Mouse (Mus musculus): Measurements from ENCODE around the gene Tcp11. TPM values are rescaled to one million over a fixed set of nuclear protein-coding genes. Genes with fewer than 3 reads are reported as not detected.
A peak's percentile ranks its signal among the peaks of the same experiment; 100 is the strongest.

Tcp11 gene
- 1 to 10 TPM in 1 of 2 experiments, under 1 TPM in 1; 0.86 to 1.3 TPM for total RNA-seq (2021)
- long read RNA-seq, experiment 1, partial matches to known transcripts: 0 of 1 reads
- long read RNA-seq, experiment 1, other reads (novel, unspliced or antisense): 1 of 1 reads
- long read RNA-seq, experiment 2, partial matches to known transcripts: 2 of 2 reads
- long read RNA-seq, experiment 2, other reads (novel, unspliced or antisense): 0 of 2 reads

DNA sequence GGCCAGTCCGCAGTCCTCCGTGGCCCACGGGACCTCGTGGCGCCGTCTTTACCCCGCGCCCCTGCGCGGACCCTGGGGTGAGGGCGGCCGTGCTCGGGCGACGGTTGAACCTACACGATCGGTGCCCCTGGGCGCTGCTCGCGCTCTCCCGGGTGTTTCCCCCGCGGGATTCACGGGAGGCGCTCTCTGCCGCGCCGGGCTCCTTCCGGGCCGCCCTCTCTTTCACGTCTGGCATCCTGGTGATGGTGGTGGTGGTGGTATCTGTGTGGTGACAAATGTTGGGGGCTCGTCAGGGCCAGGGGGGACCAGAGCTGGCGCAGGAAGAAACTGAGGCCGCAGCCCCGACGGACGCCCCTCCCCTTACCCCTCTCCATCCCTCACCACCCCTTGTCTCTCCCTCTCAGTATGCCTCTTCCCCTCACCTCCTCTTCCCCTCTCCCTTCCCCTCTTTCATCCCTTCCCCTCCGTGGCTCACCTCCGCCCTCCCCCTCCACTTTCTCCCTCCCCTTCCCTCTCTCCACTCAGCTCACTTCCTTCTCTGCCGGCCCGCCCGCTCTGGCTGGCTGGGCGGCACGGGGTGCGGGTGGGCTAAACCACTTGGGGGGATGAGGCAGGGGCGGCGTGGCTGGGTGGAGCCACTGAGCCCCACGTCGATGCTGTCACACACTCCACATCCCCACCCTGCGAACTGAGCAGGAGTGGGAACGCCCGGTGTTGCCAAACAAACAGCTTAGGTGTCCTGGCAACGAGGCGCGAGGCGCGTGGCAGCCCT lies at the start of gene Tcp11:
Gene Tcp11 (minus strand): TSS at position 595 of the 772 bp plus-strand sequence.
- DNase-seq (ENCODE audit: low spot score in 2 of 2): peak; percentile 56 to 78

DNA sequence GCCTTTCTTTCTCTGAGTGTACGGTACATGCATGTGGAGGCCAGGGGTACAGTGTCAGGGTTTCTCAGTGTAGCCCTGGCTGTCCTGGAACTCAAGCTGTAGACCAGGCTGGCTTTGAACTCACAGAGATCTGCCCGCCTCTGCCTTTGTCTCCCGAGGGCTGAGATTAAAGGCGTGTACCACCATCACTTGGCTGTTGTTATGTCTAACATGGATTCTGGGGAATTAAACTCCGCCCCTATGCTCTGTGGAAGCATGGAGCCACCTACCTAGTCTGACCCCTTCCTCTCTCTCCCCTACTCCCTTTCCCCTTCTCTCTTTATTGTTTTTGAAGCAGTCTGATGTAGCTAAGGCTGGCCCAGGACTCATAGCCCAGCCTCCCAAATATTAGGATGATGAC lies 49.4 kb upstream of the Tcp11 start:
- no peak for DNase-seq (ENCODE audit: low spot score in 2 of 2)

DNA sequence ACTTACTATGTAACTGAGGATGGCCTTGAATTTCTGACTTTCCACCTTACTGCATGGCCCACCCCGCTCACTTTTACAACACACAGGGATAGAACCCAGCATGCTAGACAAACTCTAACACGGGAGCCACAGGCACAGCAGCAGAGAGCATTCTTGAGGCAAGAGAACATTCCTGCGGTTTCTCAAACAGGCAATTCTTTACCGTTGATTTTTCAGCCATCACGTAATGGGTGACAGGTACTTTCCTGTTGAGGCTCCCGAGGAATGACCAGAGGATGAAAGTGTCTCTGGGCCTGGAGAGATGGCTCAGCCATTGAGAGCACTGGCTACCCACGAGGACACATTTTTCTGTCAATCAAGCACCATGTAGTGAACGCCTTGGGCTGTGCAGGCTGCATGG lies 43.9 kb upstream of the Tcp11 start:
- no peak for DNase-seq (ENCODE audit: low spot score in 2 of 2)

DNA sequence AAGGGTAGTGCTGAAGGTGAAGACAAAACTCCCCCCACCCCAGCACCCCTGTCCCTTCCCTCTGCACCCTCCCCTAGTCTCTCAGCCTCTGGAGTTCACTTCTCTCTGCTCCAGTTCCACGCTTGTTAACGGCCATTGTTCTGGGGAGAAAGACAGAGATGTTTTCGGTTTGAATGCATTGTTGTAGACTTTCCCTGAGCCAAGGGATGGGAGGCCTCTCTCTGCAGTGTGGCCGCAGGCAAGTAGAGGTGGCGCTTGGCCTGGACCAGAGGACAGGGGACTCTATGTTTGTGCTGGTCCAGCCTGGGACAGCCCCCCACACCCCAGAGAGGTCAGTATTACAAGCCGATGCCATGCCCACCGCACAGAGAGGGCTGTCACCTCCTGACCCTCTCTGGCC lies 43.2 kb upstream of the Tcp11 start:
- no peak for DNase-seq (ENCODE audit: low spot score in 2 of 2)

DNA sequence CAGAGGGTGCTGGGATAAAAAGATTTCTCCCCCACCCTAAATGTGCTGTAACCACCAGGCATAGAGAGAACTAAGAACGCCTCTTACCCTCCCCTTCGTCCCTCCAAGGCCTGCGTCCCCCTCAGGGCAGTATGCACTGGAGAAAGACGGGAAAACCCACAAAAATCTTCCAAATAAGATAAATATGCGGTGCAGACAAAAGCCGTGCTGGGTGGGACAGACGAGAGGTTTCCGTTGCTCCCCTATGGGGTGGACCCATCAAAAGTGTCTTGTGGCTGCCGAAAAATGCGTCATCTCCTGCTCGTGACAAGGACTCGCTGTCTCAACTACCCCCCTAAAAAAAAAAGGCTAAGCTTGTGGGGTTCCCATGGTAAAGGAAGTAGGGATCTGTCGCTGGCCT lies 42.5 kb upstream of the Tcp11 start:
- no peak for DNase-seq (ENCODE audit: low spot score in 2 of 2)

DNA sequence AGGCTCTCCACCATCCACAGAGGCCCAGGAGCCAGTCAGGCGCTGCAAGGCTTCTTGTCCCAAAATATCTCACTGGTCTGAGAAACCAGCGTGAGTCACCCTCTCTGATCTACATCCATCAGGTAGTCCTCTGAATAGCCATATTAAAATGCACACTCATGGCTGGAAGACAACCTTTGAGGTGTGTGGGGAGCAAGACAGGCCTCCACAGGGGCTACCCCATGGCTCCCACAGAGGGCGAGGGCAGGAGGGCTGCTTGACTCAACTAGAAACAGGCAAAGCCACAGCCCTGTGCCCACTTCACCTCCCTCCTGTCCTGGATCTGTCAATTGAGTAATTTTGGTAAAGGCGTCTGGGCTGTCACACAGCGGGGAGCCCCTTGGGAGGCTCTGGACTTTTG lies 40.0 kb upstream of the Tcp11 start:
- DNase-seq (ENCODE audit: low spot score in 2 of 2): no peak

DNA sequence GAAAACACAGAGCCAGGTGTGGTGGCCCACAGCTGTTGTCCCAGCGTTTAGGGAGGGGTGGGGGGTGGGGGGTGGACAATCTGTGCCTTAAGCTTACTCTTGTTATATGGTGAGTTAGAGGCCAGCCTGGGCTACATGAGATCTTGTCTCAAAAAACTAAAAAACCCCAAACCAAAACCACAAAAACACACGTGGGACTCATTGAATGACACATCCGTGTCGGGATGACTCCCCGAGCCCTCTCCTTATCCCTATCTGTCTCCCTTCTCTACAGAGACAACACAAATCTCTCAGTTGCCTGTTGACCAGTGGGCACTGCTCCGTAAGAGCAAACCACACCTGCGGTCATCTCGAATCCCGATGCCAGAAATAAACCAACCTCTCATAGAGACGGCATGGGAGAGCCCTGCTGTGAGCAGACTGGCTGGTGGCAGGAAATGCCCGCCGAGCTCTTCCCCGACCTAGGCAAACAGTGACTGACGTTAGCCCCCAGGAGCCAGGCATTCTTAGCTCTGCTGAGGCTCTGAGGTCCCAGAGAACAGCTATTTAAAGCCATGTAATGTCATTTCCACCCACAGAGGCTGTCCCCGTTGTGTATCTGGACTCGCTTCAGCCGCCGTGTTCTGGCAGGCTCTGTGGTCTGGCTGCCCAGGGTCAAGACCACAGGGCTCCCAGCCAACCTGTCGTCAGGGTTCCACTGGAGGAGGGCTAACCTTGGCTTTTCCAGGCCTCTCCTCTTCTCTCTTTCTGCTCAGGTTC lies 37.2 kb upstream of the Tcp11 start:
- DNase-seq (ENCODE audit: low spot score in 2 of 2): no peak

DNA sequence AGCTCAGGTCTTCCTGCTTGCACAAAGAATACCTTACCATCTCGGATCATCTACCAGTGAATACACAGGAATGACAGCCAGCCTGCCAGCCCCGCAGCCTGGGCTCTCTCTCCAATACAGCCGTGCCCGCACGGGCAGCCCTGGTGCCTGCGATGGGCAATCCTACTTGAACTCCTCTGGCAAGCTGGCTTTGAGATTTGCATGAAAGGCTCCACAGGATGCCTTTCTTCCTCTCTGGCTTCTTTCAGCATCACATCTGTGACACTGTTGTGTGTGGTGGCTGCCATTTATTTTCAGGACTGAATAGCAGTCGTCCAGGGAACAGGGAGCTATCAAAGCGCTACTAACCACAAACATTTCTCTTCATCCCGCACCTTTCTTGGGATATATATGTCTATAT lies 35.9 kb upstream of the Tcp11 start:
- DNase-seq (ENCODE audit: low spot score in 2 of 2): no peak

DNA sequence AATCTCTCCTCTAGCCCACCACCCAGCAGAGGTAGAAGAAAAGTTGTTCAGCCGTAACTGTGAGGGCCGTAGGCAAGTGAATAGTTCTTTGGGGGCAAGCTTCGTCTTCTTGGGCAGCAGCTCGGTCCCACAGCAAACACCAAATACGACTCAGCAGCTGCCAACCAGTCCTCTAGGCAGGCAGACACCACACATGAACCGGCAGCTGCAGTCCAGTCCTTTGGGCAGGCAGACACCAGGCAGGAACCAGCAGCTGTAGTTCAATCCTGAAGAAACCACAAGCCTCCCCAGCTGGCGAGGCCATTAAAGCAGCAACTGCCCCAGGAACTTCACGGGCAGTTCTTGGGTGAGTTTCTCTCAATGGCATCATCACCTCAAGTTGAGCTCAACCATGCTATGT lies 31.8 kb upstream of the Tcp11 start:
- no peak for DNase-seq (ENCODE audit: low spot score in 2 of 2)

DNA sequence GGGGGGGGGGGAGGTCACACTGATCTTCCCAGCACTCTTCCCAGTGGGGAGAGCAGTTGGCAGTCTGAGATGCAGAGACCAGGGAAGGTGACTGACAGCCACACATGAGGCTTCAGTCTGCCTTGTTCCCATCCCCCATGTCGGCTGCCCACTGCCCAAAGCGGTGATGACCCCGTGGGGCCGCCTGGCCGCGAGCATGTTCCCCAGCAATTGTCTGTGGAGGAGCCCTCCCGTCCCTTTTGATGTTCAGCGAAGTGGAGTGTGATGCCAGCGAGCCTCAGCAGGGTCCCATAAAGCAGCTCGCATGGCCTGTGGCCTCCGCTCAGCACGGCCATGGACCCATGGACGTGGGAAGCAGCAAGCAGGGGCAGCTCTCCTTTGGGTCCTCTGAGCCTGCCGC lies 26.8 kb upstream of the Tcp11 start:
- DNase-seq (ENCODE audit: low spot score in 2 of 2): no peak

DNA sequence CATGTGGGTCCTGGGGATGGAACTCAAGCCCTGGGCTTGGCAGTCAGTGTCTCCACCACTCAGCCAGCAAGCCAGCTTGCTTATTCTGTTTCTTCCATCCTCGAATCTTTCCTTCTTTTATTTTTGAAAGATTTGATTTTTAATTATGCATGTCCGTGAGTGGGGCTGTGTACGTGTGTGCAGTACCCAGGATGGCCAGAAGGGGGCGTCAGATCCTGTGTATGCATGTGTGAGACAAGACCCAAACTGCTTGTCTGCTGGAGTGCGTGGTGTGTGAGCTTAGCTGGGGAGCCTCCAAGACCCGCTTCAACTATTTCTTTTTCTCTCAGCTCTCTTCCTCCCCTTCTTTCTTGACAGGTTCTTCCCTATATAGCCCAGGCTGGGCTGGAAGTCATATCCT lies 25.9 kb upstream of the Tcp11 start:
- DNase-seq (ENCODE audit: low spot score in 2 of 2): no peak

DNA sequence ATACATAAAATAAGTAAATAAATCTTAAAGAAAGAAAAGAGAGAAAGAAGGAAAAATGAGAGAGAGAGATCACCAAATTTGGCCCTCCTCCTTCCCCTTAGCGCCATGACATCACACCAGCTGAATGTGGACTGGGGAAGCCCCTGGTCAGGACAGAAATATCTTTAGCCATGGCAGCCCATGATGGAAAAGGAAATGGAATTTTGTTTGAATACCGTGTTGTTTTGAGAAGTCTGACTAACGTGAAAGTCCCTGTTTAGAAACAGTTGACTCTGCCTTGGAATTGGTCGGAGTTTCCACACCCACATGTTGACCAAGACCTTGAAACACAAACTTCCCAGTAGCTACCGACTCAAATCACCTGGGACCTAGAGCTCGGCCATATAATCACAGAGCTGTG lies 24.0 kb upstream of the Tcp11 start:
- DNase-seq (ENCODE audit: low spot score in 2 of 2): no peak

DNA sequence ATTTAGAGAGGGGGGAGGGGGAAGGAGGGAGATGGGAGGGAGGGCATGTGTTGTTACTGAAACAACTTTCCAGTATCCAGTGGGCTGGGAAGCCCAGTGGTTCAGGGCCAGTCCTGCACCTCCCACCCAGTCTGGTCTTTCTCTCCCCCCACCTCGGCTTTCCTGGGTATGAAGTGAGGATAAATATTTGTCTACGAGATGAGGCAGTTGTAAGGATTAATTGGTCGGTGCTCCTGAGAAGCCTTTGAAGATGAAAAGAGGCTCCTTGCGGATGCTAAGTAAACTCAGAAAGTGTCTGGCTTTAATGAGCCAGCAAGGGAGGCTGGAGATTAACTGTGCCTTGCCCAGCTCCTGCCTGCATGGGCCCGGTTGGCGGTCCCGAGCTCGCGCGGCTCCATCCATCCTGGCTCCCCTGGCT lies 21.5 kb upstream of the Tcp11 start:
- no peak for DNase-seq (ENCODE audit: low spot score in 2 of 2)

DNA sequence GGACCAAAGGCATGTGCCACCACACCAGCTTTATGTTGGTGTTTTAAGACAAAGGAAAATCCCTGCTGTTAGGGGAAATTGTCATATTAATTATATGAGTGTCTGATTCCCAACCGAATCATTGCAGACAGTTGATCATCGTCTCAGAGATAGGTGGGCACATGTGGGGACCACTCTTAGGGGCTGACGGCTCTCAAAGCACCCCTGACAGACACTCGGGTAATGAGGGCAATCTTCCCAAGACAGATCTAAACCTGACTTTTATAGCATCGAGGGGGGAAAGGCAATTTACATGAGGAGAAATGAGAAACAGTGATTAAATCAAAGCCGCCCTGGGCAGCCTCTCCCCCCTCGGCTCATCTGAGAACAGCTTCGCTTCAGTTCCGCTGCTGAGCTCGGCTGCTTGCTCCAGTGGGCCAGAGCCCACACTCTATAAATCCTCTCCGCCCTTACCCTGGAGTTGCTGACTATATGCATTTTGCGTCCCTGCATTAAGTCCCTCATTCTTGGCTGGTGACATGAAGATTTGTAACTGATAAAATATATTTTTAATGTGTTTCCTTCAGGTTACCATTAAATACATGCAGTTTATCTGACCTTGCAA lies 20.9 kb upstream of the Tcp11 start:
- no peak for DNase-seq (ENCODE audit: low spot score in 2 of 2)

DNA sequence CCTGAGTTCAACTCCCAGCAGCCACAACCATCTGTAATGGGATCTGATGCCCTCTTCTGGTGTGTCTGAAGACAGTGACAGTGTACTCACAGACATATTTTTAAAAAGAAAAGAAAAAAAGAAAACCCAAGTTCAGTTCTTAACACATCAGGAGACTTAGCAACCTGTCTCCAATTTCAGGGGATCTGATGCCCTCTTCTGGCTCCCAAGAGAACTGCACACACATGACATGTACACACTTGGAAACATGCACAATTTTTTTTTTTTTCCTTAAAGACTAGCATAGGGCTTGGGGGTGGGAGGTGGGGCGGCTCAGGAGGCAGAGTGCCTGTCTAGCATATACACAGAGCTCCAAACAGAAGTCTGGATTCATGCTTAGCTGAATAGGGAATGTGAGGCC lies 20.2 kb upstream of the Tcp11 start:
- DNase-seq (ENCODE audit: low spot score in 2 of 2): no peak

DNA sequence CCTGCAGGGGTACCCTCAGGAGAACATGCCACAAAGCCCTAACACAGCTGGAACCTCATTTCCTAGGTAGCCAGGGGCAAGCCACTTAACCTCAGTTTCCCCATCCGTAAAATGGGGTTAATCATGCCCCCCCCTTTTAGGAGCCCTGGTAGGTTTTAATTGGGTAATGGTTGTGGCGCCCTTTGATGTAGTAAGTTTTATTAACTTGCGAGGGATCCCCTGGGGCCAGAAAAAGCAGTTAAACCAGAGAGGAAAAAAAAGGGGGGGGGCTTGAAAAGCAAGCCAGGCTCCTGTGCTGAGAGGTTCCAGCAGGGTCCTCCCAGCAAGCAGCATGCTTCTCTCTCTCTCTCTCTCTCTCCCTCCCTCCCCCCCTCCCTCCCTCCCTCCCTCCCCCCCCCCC lies 18.6 kb upstream of the Tcp11 start:
- no peak for DNase-seq (ENCODE audit: low spot score in 2 of 2)

DNA sequence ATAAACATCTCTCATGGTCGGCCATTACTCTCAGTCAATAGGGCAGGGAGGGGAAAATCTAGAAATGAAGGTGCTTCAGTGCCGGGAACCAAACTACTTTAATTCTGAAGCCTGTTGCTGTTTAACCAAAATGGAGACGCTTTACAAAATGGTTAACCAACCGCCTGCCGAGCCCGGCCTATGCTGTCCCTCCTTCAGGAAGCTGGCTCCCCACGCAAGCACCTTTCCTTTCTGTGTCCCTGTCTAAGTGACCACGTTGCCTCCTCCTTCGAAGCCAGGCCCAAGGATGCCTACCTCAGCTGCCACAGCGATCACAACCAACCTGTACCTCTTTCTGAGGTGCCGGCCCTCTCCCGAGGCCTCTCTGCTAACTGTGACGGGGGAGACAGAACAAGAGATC lies 16.9 kb upstream of the Tcp11 start:
- DNase-seq (ENCODE audit: low spot score in 2 of 2): no peak

DNA sequence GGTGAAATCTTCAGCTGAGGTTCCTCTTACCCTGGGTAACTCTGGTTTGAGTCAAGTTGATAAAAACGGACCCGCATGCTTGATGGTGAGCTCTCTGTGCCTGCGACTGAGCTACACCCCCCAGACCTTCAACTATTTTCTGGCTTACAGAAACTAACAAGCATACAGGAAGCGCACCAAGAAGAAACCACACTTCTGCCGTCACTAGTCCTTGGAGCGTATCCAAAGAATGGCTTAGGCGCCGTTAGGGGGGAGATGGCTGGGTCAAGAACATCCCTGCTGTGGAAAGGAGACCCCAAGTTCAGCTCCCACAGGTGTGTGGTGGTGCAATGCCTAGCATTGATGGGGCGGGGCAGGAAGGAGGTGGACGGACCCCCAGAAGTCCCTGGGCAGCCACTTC lies 16.0 kb upstream of the Tcp11 start:
- no peak for DNase-seq (ENCODE audit: low spot score in 2 of 2)

DNA sequence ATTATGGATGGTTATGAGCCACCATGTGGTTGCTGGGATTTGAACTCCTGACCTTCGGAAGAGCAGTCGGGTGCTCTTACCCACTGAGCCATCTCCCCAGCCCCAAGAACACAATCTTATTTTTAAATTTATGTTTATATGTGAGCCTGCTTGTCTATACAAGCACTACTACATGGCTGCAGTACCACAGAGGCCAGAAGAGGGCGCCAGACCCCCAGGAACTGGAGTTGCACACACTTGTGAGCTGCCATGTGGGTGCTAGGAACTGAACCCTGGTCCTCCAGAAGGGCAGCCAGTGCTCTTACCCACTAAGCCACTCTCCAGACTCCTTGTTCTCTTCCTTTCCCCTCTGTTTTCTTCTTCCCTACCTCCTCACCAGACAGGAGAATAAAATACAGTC lies 13.4 kb upstream of the Tcp11 start:
- DNase-seq (ENCODE audit: low spot score in 2 of 2): no peak

DNA sequence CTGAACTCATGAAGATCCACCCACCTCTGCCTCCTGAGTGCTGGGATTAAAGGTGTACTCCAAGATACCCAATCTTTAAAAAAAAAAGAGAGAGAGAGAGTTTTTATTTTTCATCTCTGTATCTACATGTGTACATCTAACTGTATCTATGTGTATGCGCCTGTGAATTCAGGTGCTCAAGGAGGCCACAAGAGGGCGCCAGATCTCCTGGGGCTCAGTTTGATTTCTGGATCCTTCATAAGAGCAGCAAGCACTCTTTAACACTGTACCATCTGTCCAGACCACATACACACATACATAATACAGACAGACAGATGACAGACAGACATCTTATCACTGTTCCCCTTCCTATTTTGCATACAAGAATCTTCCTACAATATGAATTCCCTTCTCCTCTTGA lies 11.9 kb upstream of the Tcp11 start:
- DNase-seq (ENCODE audit: low spot score in 2 of 2): no peak

DNA sequence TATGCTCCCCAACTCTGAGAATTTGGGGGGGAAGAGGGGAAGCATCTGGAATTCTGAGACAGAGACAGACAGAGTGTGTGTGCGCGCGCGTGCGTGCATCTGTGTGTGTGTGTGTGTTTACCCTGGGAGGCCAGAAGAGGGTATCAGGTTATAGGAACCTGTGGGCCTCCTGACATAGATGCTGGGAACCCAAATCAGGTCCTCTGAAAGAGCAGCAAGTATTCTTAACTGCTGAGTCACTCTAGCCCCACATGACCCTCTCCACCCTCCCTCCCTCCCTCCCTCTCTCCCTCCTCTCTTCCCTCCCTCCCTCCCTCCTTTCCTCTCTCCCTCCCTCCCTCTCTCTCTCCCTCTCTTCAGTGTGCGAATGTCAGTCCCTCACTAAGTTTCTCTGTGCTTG lies 8.3 kb upstream of the Tcp11 start:
- DNase-seq (ENCODE audit: low spot score in 2 of 2): no peak

DNA sequence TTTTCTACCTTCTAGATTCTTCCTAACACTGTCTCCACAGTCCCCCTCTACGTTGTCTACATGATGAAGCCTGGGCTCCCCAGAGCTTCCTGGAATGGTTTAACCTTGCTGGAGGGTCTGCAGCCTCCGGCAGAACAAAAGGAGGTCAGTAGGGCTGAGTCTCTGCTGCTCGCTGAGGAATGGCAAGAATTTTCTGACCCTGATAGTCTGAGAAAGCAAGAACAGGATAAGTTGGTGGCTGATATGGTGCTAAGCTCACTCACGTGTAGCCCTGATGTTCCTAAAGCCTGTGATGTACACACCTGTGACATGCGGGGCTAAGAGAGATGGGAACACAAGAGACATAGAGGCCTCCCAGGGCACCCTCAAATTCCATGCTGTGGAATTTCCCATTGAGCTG lies 7.0 kb upstream of the Tcp11 start:
- DNase-seq (ENCODE audit: low spot score in 2 of 2): no peak

Measured in layer of hippocampus, postnatal 14 days (tissue).